Mouse (Mus musculus) thymus, postnatal 10 days (tissue): ENCODE results near the gene Ppm1k.
"Not testable (repeated sequence)": the region's sequence is repeated elsewhere in the genome, so short reads cannot be mapped to it uniquely, and the experiment has no call there.

Source experiments
- DNase-seq, 2 experiments: peaks; one replicate each; pipeline ENCODE4 v3.0.0; 2021; ENCODE audit warnings: low spot score in 2 of 2

The Ppm1k gene

DNA sequence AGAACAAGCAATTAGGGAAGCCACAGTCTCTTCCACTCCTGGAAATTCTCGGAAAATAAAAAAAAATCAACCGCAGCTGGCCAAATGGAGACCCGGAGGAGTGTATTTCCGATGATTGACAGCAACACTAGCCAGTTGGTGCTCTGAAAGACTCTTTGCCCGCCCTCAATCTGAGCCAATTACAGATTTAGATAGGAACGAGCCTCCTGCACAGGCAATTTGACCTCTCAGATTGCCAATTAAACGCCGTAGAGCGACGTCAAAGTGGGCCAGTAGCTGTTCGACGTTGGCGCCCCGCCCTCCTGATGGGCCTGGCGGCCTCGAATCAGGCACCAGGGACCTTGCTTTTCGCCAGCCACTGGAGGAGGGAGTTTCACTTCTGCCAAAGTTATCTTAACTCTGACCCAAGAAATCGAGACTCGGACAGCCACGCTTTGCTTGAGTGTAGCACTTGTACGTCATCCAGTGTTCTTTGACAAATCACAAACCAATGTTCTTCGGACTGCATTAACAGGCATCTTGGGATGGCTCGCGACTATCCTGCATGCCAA, at the start of gene Ppm1k:
TSS of gene Ppm1k (minus strand) at position 83 of the 551 bp plus-strand sequence.
- peak; percentile 92 to 94 for DNase-seq

DNA sequence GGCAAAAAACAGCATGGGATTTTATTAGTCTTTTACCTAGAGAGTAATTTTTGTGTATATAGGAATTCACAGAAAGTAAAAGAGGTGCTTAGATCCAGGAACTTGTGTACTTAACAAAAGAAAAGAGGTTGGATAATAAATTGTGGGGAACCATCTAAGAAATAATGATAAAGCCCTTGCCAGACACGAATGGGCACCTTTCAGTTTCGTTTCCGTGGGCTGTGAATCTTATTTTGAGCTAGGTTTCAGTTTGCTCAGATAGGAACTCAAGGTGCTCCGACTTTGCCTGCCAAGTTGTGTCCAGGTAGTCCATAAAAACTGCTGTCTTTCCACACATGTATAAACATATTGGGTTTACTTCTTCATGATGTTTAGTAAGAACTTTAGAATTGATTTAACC, 47.1 kb upstream of the Ppm1k start:
- peak in 1 of 2 experiments; percentile 9 for DNase-seq

DNA sequence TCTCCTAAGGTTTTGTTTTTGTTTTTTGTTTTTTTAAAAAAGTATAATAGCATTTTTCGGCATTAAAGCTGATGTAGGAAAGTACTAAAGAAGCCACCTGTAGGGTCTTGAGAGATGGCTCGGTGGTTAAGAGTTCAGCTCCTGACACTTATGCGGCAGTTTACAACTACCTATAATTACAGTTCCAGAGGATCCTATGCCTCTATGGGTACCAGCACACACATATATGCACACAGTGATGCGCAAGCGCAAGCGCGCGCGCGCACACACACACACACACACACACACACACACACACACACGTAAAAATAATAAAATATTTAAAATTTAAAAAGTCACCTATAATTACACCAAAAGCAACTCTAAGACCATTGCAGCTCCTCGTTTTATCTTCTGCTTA, 46.3 kb upstream of the Ppm1k start:
- DNase-seq: no peak

DNA sequence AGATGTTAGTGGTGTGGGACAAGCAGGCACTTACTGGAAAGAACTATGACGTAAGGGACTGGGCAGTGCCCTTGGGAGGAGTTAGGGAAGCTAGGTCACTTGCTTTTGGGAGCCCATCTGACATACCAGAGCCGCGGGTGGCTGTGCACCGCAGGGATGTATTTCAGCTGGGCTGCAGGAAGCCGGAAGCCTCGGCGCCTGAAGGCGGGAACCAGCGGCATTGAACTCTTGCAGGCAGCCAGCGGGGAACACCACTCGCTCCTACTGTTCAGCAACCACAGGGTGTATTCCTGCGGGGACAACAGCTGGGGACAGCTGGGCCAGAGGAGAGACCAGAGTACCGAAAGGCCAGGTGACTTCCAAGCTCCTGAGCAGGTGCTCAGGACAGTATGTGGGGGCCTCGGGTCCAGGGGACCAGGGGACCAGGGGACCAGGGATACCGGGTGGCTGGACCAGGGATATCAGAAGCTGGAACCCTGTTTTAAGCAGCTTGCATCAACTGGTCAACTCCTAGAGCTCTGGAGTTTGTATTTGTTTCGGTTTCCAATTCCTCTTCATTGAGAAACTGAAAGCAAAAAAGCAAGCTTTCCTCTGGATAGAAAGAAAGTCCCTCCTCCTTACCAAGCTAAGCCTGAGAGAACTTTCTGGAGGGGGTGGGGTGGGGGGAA, 45.7 kb upstream of the Ppm1k start, which contains the start of gene Herc6:
TSS of gene Herc6 (plus strand) at position 120 of the 668 bp plus-strand sequence.
- DNase-seq: peak; percentile 61 to 65

DNA sequence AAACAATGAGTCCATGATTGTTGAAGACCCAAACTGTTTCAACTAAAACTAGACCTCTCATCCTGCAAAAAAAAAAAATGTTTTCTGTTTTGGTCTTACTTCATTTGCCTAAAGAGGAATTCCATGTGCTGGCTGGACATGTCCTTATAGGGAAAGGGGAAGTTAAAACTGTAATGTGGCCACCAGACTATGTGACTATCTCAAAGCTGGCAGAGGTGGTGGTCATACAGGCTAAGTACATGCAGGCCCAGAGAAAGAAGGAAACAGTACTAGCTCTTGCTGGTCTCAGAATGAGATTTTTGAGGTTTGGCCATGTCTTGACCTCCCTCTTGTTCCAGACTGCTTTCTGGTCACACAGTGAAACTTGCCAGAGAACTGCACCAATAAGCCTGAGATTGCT, 36.3 kb upstream of the Ppm1k start:
- no peak for DNase-seq

DNA sequence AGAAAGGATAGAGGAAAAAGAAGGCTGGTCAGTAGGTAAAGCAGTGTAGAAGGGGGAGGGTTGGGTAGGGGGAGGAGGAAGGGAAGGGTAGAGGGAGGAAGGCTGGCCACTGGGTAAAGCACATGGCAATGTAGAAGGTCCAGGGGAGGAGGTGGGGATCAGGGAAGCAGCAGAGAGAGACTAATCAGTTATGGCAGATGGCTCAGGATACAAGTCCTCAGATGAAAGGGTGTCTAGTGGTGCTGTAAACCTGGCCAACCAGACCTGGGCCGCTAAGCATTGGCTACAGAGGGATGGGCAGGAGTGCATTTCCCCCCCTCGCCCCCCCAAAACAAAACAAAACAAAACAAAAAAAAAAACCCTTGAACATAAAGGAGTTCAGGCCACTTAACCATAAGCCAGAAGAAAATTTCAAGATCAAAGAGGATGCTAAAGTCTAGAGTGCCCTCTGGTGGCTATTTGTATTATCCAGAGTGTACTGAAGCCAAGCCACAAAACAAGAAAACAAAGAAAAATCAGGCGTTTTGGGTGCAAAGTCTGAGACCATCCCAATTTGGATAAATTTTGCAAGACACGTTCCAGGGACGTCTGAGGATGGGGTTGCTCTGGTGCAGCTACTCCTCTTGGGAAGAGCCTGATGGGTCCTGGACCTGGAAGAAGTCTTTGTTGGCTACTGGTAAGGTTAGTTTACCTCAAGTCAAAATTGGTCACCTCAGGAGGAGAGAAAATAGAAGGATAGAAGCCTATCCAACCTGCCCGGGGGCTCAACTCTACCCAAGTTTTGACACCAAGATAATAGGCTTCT, 35.1 kb upstream of the Ppm1k start:
- peak in 1 of 2 experiments; percentile 64 for DNase-seq

DNA sequence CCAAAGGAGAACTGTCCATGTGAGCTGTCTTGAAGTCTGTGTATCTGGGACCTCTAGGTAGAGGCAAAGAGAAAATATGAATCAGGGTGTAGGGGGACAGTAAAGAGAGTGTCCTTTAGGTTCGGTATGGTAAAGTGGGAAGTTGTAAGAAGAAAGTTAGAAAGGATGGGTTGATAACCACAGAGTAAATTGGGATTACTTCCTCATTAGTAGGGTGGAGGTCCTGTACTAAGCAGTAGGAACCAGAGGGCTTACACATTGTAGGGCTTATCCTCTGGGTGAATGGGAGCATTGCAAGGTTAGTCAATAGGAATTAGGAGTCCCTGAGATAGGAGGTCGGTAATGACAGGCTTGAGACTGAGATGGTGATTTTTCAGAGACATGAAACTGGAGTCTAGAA, 32.4 kb upstream of the Ppm1k start:
- no peak for DNase-seq

DNA sequence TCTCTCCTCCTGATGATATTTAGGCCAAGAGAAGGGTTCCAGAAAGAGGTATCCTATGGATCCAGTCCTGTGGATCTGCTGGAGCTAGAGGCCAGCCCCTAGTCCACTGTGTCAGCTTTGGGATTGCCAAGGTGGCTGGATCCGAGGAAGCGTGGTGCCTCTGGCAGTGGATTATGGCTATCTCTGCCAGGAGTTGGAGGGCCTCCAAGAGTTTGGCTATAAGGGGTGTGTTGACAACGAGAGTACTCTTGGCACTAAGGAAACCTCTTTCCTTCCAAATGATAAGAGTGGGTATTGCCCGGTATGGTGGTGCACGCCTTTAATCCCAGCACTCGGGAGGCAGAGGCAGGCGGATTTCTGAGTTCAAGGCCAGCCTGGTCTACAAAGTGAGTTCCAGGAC, 30.2 kb upstream of the Ppm1k start:
- DNase-seq: no peak

DNA sequence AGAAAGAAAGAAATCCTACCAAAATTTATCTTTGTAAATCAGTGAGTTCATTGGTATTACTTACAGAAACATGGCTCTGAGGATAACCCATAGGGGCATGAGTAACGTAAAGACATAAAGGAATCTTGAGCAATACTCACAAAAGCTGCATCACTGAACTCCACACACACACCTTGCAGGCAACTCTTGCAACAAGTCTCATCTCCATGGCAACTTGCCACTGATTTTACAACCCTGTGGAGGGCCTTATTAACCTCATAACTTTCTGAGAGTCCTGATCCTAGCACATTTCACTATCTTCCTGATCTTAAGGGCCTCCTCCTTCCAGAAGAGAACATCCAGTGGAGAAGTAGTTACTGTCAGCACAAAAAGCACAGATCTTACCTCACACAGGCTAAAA, 28.2 kb upstream of the Ppm1k start:
- no peak for DNase-seq

DNA sequence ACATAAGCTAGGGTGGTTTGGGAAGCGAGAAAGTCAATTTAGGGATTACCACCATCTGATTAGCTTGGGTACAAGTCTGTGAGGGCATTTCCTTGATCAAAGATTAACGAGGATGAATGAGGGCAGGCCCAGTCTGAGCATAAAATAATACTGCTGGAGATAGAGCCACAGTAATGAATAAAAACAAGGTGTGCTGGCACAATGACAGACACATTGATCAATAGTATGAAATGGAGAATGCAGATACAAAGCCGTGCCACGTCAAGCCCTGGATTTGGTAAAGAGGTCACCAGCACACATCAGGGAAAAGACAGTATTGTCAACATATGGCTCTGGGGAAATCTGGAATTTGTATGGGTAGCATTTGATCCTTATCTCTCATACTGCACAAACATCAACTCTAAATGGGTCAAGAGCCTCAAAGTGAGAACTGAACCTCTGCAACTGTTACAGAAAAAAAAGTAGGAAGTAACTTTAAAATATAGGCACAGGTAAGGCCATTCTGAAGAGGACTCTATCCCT, 22.6 kb upstream of the Ppm1k start:
- no peak for DNase-seq

DNA sequence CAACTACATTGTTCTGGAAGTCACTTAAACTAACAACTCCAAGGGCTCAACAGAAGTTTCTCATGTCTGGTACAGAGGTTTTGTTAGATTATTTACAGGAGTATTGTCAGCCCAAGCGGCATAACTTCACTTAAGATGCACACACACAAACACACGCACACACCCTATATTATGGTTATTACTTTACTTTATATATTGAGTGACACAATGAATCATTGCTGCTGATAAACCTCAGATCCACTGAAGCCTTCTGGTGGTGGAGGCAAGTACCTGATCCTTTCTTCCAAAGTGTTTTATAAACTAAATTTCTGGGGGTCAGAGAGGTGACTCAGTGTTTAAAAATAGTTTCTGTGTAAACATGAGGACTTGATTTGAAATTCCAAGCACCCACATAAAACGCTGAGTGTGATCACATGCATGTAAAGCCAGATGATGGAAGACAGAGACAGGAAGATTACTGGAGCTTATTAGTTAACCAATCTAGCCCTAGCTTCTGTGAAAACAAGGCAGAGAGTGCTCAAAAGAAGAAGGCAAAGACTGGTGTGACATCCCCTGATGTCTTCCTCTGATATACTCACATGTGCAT, 16.0 kb upstream of the Ppm1k start:
- DNase-seq: no peak

DNA sequence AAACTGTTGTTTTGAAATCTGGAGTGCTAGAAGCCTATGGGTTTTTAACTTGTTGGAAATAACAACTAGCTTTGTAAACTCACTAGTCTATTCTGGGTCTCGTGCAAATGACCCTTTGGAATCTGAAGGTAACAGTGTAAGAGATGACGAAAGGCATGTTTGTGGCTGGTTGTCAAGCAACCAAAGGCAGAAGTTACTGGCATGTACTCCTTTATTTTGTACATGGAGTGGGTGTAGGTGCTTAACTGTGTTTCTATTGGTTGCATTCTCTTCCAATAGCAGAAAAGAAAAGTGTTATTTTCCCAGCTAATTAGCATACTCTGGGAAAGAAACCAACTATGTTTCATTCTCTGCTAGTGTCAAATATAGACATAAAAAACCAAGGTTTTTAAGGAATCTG, 9.6 kb upstream of the Ppm1k start:
- no peak for DNase-seq

DNA sequence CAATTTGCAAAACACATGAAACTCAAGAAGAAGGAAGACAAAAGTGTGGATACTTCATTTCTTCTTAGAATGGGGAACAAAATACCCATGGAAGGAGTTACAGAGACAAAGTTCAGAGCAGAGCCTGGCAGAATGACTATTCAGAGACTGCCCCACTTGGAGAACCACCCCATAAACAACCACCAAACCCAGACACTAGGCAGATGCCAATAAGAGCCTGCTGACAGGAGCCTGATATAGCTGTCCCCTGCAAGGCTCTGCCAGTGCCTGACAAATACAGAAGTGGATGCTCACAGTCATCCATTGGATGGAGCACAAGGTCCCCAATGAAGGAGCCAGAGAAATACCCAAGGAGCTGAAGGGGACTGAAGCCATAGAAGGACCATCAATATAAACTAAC, 8.3 kb upstream of the Ppm1k start:
- not testable (repeated sequence) for DNase-seq

DNA sequence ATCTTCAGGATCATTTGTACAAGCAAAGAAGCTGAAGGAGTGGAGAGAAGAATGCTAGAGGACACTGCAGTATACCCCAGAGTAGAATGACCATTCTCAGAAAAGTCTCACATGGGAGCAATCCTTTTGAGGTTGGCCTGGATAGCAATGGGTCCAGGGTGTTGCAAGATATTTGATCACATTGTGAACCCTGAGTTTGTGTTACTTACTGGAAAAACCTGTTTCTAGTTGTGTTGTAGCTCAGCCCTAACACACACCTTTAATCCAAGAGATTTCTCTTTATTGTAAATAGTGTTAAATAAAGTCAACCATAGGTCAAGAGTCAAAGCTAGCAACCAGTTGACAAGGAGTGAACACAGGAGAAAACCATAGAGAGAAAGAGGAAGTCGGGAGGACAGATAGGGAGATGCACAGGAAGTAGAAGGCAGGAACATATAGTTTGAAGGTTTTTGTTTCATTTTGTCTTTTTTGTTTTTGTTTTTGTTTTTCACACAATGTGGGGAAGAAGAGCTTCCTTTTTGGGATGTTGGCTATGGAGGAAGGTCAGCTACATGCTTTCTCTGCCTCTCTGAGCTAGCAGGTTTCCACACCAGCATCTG, 6.6 kb upstream of the Ppm1k start:
- no peak for DNase-seq

DNA sequence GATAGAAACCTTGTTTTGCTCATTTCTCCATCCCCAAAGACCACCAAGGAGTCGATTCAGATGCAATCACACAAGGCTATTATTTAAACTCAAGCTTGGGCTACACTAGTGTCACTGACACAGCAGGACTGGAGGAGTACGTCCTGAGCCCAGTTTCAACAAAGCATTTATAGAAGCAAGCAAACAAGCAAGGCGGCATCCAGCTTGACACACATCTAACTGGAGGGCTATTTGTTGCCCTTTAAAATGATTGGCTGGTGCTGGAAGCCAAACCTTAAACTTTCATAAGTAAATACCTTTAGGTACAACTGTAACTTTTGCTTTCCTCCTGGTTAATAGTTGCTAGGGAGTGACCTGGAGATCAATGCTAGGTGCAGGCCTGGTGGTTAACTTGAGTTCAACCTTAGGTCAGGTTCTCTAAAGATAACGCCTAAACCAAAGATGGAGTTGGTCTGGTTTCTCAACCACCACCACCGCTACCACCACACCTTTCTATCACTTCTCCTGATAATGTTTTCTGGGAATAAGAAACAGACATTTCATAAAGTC, 5.8 kb upstream of the Ppm1k start:
- no peak for DNase-seq

DNA sequence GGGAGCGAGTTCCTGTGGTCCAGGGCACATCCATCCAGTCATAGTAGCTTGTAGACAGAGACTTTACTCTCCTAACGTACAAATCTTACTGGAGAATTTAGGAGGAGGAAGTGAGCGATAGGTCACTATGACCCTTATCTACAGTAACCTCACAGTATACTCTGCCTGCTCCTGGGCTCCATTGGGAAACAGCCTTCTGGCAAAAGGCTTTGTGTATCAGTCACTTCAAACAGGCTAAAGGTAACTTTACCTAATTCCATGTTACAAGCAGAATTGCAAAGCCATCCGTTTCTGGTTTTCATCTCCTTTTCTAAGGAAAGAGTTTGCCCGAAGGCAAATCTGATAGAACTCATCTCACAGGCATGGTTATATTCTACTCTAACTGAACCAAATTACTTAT, 2.6 kb upstream of the Ppm1k start:
- no peak for DNase-seq

DNA sequence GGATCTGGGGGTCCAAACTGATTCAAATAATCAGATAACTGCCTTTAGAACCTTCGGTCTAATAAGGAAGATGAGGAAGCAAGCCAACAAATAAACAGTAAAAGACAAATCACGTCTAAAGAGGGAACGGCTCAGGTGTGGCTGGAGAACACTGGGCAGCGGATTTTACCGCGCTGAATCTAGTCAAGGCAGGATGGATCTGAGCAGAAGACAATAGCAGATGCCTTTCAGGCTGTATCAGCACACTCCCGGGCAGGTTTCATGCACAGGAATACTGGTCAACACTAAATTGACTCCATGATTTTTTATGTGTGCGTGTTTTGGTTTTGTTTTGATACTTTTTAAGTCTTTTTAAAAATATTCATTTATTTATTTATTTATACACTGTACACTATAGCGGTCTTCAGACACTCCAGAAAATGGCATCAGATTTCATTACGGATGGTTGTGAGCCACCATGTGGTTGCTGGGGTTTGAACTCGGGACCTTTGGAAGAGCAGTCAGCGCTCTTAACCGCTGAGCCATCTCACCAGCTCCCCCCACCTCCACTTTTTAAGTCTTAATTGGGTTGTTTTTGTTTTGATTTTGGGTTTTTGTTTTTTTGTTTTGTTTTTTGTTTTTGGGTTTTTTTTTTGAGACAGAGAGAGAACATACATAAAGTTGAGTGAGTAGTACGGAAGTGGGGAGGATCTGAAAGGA, 852 bp upstream of the Ppm1k start:
- peak in 1 of 2 experiments; percentile 15 for DNase-seq

DNA sequence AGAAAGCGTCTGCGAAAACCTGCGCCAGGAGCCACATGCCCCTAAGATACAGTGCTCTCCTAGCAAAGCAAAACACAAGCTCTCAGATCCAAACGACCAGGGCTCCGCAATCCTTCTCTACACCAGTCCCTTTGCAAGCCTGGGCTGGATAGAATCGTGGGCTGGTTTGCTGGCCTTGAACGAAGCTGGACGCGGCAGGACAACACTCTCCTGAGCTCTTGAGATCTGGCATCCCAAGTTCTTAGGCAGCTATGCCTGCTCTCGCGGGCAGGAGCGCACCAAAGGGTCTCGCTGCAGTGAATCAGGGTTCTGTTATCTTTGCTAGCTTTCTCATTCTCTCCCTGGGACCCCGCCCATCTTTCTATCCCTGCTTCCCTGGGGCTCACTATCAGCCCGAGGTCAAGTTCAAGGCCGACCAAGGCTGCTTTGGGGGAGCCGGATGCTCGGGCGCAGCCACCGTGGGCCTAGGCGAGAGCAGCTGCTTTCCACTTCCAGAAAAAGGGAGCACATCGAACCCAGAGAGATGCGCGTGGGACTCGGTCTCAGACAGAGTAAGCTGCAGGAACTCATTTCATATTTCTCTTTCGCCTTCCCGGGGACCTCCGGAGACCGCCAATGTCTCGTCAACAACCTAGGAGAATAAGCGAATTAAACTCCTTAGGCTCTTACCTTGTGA, 519 bp downstream of the Ppm1k start:
- DNase-seq: peak; percentile 30 to 46

DNA sequence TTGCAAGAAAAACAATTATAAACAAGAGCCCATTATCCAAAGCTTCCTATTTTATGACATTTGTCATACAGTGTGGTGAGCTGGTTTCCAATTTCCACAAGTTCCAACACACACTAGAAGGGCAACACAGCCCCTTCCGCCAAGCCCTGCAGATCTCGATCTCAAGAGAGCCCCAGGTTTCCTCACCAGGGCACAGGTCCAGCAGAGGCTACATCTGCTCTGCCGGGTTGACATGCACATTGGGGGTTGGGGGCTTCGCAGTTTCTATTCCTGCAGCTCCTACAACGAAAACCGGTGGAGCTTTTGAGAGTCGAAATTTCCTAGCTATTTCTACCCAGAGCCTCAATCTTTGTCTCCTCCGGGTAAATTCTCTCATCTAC, 1.0 kb downstream of the Ppm1k start:
- peak in 1 of 2 experiments; percentile 7 for DNase-seq

DNA sequence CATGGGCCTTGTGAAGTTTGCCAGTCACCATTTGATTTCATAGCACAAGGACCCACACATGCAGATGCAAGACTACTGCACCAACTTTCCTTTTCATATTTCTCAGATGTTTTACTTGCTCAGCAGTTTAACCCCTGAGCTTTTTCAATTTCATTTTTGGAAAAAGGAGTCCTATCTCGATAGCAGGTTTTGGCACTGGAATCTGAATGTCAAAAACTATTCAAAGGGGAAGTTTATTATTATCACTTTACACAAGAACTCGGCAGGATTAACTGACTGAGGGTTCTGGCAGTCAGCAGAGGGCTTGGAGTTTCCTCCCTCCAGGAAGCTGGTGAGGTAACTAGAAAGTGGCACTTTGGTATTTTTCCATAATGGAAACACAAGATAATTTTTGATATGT, 1.9 kb downstream of the Ppm1k start:
- no peak for DNase-seq
